Mouse (Mus musculus): Measurements from ENCODE around the gene Cygb.
A peak's percentile ranks its signal among the peaks of the same experiment; 100 is the strongest.
"Not testable (repeated sequence)": the region's sequence is repeated elsewhere in the genome, so short reads cannot be mapped to it uniquely, and the experiment has no call there.

Gene Cygb

DNA sequence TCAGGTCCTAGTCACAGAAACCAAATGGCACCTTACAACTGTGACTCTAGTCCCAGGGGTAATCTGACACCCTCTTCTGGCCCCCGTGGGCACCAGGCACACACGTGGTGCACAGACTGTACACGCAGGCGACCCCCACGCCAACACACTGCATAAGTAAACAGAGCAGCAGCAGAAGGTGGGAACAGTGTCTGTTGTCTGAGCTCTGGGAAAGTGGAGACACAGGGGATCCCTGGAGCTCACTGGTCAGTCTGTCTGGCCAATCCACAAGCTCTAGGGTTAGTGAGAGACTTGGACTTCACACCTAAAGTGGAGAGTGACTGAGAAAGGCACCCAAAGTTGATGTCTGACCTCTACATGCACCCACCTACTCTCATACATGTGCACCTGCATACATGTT, 15.2 kb upstream of the Cygb start:
- no peaks in the 10 kb centered on the region; the same call in 1 of the 2 replicates for H3K36me3 ChIP-seq (ENCODE audit: control insufficient read depth, insufficient read depth, low read length, poor library complexity, severe bottlenecking)
- no peak for DNase-seq (ENCODE audit: low read depth, low spot score)
- no peaks in the 10 kb centered on the region for H3K27me3 ChIP-seq (ENCODE audit: control insufficient read depth, insufficient read depth, low read length, poor library complexity, severe bottlenecking)

DNA sequence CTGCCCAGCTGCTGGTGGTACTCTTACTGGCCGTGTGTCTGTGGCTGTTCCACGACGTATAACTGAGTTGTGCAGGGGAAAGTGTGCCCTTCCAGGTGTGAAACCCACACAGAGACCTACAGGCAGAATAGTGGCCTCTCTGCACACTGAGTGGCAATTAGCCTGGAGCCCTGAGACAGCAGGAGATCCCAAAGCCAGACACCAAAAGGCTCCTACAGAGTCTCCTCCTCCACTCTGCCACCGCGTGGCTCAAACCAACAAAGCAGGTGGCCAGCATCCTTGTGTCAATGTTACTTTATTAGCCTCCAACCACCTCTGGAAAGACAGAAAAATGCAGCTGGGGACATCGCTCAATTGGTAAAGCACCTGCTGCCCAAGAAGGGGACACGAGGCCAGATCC, 14.7 kb upstream of the Cygb start:
- H3K36me3 ChIP-seq (ENCODE audit: control insufficient read depth, insufficient read depth, low read length, poor library complexity, severe bottlenecking): no peaks in the 10 kb centered on the region; the same call in 1 of the 2 replicates
- H3K27me3 ChIP-seq (ENCODE audit: control insufficient read depth, insufficient read depth, low read length, poor library complexity, severe bottlenecking): no peaks in the 10 kb centered on the region
- no peak for DNase-seq (ENCODE audit: low read depth, low spot score)

DNA sequence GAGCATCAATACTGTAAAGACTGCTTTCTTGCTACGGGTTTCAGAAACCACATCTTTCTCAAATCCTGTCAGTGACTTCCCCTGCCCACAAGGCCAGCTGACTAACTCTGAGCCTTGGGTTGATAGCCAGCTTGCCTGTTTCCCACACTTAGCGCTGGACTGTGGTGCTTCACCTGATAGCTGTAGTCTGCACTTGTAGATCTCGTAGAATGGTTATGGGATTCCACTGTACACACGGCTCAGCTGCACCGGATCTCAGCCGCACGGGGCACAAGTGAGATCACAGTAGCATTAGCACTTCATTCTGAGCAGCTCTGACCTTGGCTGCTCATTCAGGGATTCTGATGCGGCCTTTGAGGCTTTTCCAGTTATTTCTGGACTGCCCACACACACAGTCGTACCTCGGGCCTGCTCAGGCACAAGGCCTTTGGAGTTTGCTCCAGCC, 14.3 kb upstream of the Cygb start:
- H3K36me3 ChIP-seq (ENCODE audit: control insufficient read depth, insufficient read depth, low read length, poor library complexity, severe bottlenecking): no peaks in the 10 kb centered on the region
- DNase-seq (ENCODE audit: low read depth, low spot score): no peak
- no peaks in the 10 kb centered on the region for H3K27me3 ChIP-seq (ENCODE audit: control insufficient read depth, insufficient read depth, low read length, poor library complexity, severe bottlenecking)

DNA sequence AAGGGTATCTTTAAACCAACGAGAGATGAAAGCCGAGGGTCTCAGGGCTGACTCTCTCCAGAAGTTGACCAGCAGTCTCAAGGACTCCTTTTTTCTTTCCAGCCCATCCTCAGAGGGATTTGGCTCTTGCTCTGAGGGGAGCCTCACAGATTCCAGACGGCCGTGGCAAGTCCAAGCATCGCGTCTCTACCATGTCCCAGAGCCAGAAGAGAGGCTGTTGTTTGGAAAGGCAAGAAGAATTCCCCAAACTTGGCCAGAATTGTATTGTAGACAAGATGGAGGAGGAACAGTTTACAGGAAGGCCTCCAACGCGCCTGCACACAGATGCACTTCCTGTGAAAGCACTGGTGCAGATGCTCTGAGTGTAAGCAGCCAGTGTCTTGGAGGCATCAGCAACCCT, 13.8 kb upstream of the Cygb start:
- DNase-seq (ENCODE audit: low read depth, low spot score): no peak
- no peaks in the 10 kb centered on the region for H3K36me3 ChIP-seq (ENCODE audit: control insufficient read depth, insufficient read depth, low read length, poor library complexity, severe bottlenecking)
- no peaks in the 10 kb centered on the region for H3K27me3 ChIP-seq (ENCODE audit: control insufficient read depth, insufficient read depth, low read length, poor library complexity, severe bottlenecking)

DNA sequence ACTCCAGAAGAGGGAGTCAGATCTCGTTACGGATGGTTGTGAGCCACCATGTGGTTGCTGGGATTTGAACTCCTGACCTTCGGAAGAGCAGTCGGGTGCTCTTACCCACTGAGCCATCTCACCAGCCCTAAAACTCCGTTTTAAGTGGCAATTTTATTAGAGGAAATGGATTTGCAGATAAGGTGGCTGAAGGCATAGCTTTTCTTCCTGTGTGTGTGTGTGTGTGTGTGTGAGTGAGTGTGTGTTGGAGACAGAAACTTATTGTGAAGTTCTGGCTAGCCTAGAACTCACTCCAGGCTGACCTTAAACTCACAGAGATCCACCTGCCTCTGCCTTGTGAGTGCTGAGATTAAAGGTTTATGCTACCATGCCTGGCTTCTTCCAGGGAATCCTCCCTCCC, 12.9 kb upstream of the Cygb start:
- H3K36me3 ChIP-seq (ENCODE audit: control insufficient read depth, insufficient read depth, low read length, poor library complexity, severe bottlenecking); H3K27me3 ChIP-seq (ENCODE audit: control insufficient read depth, insufficient read depth, low read length, poor library complexity, severe bottlenecking); DNase-seq (ENCODE audit: low read depth, low spot score): not testable (repeated sequence)

DNA sequence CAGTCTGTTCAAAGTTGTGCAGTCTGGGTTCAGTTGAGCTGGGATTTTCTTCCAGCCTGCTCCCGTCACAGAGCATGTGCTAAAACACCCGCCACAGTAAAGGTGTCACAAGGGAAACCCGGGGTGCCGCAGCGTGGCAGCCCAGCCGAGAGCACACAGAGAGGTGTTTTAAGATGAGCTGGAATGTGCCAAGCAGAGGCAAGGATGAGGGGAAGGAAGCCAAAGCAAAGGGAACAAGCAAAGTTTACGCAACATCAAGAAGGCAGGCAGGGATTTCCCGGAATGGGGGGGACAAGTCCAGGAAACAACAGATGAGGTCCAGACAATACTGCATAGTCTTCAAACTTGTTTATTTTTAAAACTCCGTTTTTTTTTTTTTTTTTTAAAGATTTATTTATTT, 12.5 kb upstream of the Cygb start:
- DNase-seq (ENCODE audit: low read depth, low spot score): no peak
- Histone ChIP-seq H3K36me3 (ENCODE audit: control insufficient read depth, insufficient read depth, low read length, poor library complexity, severe bottlenecking) (no peaks in the 10 kb centered on the region), H3K27me3 (ENCODE audit: control insufficient read depth, insufficient read depth, low read length, poor library complexity, severe bottlenecking) (no peaks in the 10 kb centered on the region)

DNA sequence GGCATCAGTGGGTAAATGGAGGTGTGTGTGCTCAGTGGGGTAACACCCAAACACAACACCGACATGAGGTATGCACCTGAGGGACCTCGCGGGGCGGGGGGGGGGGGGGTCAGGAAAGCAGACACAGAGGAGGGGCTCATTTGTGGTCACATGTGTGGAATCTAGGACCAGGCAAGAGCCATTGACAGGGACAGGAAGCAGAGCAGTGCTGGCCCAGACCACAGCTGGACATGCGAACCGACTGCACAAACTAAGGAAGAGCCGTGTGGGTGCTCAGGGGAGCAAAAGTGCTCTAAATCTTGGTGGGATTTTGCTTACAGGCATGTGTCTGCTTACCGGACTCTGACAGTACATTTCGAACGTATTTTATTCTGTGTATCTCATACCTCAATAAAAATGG, 11.2 kb upstream of the Cygb start:
- Histone ChIP-seq H3K27me3 (ENCODE audit: control insufficient read depth, insufficient read depth, low read length, poor library complexity, severe bottlenecking) (no peaks in the 10 kb centered on the region), H3K36me3 (ENCODE audit: control insufficient read depth, insufficient read depth, low read length, poor library complexity, severe bottlenecking) (no peaks in the 10 kb centered on the region)
- DNase-seq (ENCODE audit: low read depth, low spot score): no peak

DNA sequence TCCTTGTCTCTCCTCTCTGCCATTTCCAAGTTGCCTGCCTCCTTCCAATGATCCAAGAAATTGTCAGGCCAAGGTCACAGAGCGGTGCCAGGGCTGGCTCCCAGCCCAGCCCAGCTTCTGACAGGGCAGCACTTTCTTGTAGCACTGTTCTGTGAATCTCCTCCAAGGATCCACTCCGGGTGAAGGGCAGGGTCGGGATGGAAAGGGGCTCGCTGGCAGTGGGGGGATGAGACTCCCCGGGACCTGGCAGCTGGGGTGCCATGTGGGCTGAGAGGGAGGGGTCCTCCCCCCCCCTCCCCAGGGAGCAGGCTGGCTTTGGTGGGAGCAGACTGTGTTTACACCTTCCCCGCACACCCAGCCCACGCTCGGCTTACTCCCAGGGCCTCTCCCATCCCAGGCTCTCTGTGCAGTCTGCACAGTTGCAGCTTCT, 7.8 kb upstream of the Cygb start:
- DNase-seq (ENCODE audit: low read depth, low spot score): no peak
- no peaks in the 10 kb centered on the region for H3K36me3 ChIP-seq (ENCODE audit: control insufficient read depth, insufficient read depth, low read length, poor library complexity, severe bottlenecking)
- no peaks in the 10 kb centered on the region for H3K27me3 ChIP-seq (ENCODE audit: control insufficient read depth, insufficient read depth, low read length, poor library complexity, severe bottlenecking)

DNA sequence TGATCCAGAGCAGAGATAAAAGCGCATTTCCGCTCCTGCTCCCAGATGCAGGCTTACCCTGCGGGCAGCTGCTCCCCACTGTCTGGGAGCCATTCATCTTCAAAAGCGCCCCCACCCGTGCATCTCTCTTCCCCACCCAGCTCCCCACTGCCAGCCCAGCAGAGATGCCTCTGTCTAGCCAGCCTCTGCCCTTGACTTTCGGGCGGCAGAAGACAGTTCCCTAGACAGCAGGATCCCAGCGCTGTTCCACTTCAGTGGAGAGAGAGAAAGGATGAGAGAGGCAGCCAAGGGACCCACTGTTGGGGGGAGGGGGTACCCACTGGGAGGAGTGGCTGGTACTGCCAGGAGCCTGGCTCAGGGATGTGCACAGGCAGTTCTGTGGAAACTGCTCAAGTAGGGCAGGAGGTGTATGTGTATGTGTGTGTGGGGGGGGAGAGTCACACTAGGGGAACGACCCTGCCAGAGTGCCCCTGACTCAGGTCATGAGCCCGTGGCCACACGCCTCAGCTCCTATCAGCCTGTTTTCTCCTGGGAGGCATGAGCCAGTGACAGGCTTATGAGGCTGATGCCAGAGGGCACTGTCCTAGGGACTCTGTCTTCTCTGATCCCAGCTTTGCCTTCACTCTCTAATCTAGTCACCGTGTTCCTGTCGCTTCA, 7.3 kb upstream of the Cygb start:
- Histone ChIP-seq H3K36me3 (ENCODE audit: control insufficient read depth, insufficient read depth, low read length, poor library complexity, severe bottlenecking) (no peaks in the 10 kb centered on the region), H3K27me3 (ENCODE audit: control insufficient read depth, insufficient read depth, low read length, poor library complexity, severe bottlenecking) (no peaks in the 10 kb centered on the region)
- no peak for DNase-seq (ENCODE audit: low read depth, low spot score)

DNA sequence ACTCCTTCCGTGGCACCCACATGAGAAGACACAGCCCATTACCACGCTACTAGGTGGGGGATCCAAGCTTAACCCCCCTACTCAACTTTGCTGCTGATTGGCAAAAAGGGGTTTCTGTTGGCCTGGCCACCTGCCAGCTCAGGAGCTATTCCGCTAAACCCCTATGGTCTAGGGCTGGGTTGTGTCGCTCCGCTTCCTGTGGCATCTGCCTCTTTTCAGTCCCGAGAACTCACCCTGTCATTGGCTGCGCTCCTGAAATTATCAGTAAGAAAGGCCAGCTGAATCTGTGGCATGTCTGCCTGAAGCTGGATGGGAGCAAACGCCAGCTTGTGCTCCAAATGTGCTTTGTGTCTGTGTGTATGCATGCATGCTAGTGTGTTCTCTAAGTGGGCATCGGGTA, 6.1 kb upstream of the Cygb start:
- Histone ChIP-seq H3K27me3 (ENCODE audit: control insufficient read depth, insufficient read depth, low read length, poor library complexity, severe bottlenecking) (no peaks in the 10 kb centered on the region), H3K36me3 (ENCODE audit: control insufficient read depth, insufficient read depth, low read length, poor library complexity, severe bottlenecking) (no peaks in the 10 kb centered on the region)
- no peak for DNase-seq (ENCODE audit: low read depth, low spot score)

DNA sequence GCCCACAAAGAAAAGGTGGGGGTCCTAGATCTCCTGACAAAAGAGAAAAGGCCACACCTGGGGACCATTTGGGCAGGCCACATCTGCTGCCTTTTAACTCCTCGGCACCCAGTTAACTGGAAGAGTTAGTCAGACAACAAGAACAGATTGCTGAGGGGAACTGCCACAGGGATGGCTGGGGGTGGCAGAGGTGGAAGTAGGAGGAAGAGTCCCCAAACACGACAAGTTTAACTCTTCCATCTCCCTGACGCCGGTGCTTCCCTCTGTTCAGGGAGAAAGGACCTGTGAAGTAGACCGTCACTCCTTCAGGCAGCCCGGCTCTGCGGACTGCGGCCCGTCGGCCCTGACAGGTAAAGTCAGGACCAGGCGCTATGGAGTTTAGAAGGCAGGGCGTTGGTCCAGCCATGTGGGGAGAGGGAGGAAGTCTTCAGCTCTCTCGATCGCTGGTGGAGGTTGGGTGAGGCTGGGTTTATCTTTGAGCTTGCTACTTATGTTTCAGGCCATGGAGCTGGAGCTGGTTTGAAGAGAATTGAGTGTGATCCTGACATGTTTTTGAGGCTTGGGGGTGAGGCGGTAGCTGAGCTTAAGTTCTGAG, 5.0 kb upstream of the Cygb start:
- no peak for DNase-seq (ENCODE audit: low read depth, low spot score)
- H3K36me3 ChIP-seq (ENCODE audit: control insufficient read depth, insufficient read depth, low read length, poor library complexity, severe bottlenecking): no peaks in the 10 kb centered on the region
- H3K27me3 ChIP-seq (ENCODE audit: control insufficient read depth, insufficient read depth, low read length, poor library complexity, severe bottlenecking): no peaks in the 10 kb centered on the region

DNA sequence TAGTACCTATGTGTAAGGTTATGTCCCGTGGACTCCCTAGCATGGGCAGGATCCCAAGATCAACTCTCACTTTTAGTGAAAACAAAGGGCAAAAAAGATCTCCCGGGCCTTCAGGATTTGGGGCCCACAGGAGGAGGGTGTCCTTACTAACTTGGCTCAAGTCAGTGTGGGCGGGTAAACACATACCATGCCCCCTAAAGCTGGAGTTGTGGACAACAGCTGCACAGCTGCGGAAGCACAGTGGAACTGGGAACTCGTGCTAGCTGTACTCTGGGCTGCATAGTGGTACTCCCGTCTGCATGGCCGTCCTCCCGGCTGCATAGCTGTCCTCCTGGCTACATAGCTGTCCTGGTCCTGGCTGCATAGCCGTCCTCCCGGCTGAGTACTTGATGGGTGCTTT, 4.1 kb upstream of the Cygb start:
- Histone ChIP-seq H3K27me3 (ENCODE audit: control insufficient read depth, insufficient read depth, low read length, poor library complexity, severe bottlenecking) (no peaks in the 10 kb centered on the region), H3K36me3 (ENCODE audit: control insufficient read depth, insufficient read depth, low read length, poor library complexity, severe bottlenecking) (no peaks in the 10 kb centered on the region)
- no peak for DNase-seq (ENCODE audit: low read depth, low spot score)

DNA sequence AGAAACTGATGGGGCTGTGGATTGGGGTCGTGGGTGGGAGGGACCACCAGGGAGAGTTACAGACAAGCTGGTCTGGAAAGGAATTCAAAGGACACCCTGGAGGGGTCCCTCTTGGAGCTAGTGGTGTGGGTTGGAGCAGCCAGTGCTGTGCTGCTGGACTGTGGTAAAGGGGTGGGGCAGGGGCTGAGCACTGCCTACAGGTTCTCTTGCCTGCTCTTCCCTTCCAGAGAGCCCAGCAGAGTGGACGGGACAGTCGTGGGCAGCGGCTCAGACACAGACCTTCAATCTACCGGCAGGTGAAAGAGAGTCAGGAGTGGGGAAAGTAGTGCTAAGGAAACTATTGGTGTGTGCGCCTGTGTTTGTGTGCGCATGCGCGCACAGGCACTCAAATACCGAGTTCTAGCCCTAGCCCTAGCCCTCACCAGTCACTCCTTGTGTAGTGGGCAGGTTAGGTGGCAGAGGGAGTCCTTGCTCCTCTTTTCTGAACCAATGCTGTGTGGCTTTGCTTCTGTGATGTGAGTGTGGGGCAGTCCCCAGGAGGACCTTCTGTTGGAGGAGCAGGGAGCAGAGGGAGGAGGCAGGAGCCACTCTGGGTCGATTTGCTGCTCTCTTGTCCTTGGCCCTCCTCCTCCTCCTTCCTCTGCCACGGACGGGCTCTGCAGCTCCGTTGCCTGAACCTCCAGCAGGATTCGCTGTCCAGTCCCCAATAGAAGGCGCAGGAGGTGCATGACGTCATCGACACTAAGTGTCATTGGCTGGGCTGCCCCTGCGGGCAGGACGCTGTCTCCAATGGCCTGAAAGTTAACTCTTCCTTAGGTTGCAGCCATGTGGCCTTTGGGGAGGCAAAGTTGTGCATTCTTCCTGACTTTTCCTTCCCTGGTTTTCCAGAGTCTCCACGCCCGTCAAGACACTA, 3.5 kb upstream of the Cygb start:
- Histone ChIP-seq H3K27me3 (ENCODE audit: control insufficient read depth, insufficient read depth, low read length, poor library complexity, severe bottlenecking) (no peaks in the 10 kb centered on the region), H3K36me3 (ENCODE audit: control insufficient read depth, insufficient read depth, low read length, poor library complexity, severe bottlenecking) (no peaks in the 10 kb centered on the region)
- DNase-seq (ENCODE audit: low read depth, low spot score): peak; percentile 49

DNA sequence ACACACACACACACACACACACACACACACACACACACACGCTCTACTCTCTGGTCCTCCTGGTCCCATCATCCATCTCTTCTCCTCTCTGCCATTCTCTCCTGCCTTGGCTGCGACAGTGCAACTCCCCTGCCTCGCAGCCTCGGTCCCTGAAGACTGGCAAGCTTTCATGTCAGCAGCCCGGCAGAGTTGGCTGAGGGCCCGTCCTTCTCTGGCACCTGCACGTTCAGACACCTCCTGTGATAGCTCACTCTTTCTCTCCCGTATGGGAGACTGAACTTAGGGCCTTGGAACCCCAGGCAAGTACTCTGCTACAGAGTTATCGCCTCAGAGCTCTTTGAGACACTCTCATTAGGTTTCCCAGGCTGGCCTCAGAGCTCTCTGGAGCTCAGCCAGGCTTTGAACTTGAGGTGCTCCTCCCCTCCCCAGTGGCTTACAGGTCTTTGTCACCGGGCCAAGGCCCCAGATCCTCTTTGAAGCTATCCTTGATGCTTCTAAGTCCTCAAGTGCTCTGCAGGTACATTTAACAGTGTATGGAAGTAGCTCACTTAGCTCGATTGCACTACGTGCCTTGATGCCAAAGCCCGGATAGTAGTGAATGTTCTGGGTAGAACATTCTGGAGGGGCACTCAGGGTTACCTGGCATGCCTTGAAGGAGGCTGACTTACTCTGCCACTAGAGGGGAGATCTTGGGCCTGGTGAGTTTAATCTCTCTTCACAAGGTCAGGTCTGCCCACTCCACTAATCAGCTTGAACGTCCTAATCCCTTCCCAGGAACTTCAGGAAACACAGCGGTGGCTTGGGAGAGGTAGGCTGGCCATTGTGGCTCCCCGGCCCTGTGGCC, 2.5 kb upstream of the Cygb start:
- DNase-seq (ENCODE audit: low read depth, low spot score): no peak
- H3K27me3 ChIP-seq (ENCODE audit: control insufficient read depth, insufficient read depth, low read length, poor library complexity, severe bottlenecking): no peaks in the 10 kb centered on the region

More for the DNA sequence above, 2.5 kb upstream of the Cygb start:
- H3K36me3 ChIP-seq (ENCODE audit: control insufficient read depth, insufficient read depth, low read length, poor library complexity, severe bottlenecking): no peaks in the 10 kb centered on the region

Data from splenic B cell, adult 2 months (primary cell).